Mouse (Mus musculus) 3T3-L1 (cell line): ENCODE measurements around the gene Jund.

ENCODE experiments used
- DNase-seq: peaks from one replicate; pipeline ENCODE4 v3.0.0-alpha.2; 2015; ENCODE audit warnings: low read depth, low spot score

Jund gene

GRCm38 (mm10) chr8:70674716-70675115 lies 24.0 kb upstream of the Jund start:
- DNase-seq, result no peak

DNA sequence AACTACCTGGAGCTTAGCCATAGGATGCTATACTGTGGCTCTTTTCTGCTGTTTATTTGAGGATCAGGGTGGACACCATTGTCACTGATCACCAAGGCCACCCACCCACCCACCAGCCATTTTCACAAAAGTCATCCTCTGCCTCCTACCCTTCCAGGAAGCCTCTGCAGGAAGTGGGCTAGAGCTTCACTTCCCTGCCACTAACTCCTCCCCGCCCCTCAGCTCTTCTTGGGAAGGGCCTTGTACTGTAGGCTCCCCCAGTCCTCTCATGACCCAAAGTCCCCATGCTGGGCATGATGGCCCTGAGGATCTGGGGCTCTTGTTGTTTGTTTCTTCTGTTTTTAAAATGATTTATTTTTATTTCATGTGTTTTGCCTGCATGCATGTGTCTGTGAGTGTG lies 23.4 kb upstream of the Jund start:
- no peak for DNase-seq

DNA sequence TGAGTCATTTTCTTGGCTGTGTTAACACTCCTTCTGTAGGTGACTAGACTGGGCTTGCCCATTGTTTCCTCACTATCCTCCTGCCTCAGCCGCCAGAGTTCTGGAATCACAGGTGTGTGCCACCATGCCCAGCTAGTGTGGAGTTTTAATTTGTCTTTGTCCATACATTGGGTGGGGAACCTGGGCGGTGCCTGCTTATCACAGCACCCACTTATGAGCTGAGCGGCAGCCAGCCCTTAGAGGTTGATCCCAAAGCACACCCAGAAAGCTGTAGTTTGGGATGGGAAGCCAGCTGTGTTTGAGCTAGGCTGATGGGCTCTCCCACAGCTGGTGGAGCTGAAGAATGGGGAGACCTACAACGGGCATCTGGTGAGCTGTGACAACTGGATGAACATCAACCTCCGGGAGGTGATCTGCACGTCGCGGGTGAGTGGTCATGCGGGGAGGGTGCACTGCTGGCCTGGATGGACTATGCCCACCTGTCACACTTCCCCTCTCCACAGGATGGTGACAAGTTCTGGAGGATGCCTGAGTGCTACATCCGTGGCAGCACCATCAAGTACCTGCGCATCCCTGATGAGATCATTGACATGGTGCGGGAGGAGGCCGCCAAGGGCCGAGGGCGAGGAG lies 21.2 kb upstream of the Jund start:
- DNase-seq, result no peak

GRCm38 (mm10) chr8:70678679-70679078 lies 20.1 kb upstream of the Jund start:
- DNase-seq, result no peak

- DNase-seq, result peak; percentile 55
Observed at GRCm38 (mm10) chr8:70679404-70679803, 19.3 kb upstream of the Jund start.

DNA sequence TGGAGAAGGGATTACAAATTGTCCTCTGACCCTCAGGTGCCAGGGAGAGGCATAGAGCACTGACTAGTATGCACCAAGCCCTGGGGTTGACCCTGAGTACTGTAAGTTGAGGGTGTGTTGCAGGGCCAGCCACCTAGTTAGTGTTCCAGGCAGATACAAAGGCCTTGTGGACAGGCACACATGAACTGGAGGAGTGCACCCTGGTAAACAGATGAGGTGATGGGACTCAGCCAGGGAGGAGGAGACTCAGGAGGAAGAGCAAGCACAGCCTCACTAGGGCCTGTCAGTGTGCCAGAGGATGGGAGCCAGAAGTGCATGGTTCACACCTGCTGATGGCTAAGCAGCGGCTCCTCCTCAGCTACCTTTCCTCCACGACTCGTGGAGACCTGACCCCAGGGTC lies 18.7 kb upstream of the Jund start:
- DNase-seq, result no peak

GRCm38 (mm10) chr8:70681410-70681809 lies 17.3 kb upstream of the Jund start:
- no peak for DNase-seq

DNA sequence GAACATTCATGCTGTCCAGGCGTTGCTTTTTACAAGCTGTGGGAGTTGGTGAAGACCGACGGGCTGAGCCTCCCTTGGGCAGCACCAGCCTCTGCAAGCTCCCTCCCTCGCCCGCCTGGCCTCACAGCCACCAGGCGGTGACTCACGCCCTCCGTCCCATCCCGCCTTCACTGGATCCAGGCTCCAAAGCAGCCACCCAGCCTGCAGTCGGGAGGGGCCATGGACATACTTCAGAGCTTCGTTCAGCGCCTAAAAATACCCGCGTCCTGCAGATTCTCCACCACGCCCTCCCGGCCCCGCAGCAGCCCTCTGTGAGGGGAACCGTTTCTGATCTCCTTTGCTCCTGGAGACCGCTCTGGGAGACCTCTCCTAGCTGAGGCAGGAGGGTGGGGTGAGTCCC lies 16.6 kb upstream of the Jund start:
- DNase-seq, result peak; percentile 89

- DNase-seq, result no peak
Observed at GRCm38 (mm10) chr8:70682692-70683091, 16.1 kb upstream of the Jund start.

- no peak for DNase-seq
Observed at GRCm38 (mm10) chr8:70684291-70684690, 14.5 kb upstream of the Jund start.

GRCm38 (mm10) chr8:70687576-70687975 lies 11.2 kb upstream of the Jund start:
- peak; percentile 76 for DNase-seq

DNA sequence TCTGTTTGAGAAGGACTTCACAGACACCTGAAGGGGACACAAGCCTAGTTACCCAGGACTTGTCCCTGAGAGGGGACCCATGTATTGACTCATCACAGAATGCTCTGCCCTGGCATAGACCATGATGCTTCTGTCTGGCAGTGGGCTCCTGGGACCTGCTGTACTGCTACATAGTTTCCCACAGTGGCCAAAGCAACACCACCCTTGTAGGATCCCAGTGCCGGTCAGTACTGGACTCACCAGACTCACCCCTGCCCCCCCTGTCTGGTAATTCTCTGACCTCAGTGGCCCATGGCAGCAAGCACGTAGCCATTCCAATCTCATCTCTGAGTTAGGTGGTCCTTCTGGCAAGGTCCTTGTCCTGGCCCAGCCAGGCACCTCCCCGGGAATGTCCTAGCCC lies 10.6 kb upstream of the Jund start:
- DNase-seq, result no peak

- DNase-seq, result peak; percentile 45
Observed at GRCm38 (mm10) chr8:70689892-70690390, 8.8 kb upstream of the Jund start.

- no peak for DNase-seq
Observed at GRCm38 (mm10) chr8:70691230-70691629, 7.5 kb upstream of the Jund start.

GRCm38 (mm10) chr8:70691727-70692231 lies 7.0 kb upstream of the Jund start:
- no peak for DNase-seq

GRCm38 (mm10) chr8:70693636-70694035 lies 5.1 kb upstream of the Jund start:
- DNase-seq, result no peak

- no peak for DNase-seq
Observed at GRCm38 (mm10) chr8:70695318-70696018, 3.3 kb upstream of the Jund start.

DNA sequence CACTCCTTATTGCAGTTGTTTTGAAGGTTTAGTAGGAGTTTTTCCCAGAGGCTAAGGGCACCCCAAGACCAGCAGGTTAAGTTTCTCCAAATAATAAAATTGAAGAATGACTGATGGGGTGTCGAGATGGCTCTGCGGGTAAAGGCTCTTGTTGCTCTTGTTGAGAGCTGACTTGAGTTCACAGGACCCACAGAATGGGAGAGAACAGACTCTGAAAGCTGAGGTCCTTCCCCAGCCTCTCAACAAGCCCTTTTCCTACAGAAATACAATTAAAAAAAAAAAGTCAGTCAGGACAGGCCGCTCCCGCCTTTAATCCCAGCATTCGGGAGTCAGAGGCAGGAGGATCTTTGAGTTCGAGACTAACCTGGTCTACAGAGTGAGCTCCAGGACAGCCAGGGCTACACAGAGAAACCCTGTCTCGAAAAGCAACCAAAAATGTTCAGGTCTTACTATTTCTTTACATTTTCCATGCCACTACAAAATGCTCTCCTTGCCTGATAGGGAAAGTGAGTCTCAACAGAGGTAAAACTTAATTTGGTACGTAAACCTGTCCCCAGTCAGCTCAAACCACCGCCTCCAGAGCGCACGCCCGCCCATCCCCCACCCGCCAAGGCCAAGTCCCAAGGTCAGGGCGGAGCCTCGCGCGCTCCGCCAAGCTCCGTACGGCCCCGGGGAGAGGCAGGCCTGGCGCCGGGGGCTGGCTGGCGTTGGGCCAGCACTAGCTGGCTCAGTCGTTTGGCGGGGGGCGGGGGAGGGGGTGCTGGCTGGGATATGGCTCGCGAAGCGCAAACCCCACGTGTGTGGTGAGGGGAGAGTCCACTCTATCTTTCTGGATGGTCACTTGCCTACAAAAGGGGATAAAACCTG lies 2.5 kb upstream of the Jund start:
- no peak for DNase-seq

DNA sequence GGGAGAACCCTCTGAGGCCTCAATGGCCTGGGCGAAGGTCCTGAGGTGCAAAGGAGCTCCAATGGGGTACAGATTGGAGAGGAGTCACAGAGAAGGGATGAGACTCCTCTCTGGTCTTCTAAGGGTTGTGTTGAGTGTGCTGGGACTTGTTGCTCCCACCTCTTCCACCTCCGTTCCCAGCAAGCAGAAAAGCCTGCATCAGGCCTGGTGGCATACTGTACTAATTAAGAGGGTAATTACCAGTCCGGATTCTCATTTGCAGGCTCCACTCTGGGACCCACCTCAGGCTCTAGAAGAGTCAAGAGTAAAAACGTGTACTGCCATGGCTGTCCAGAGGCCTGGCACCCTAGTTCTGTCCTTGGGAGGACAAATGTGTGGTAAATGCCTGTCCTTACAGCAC lies 1.8 kb upstream of the Jund start:
- DNase-seq, result no peak

DNA sequence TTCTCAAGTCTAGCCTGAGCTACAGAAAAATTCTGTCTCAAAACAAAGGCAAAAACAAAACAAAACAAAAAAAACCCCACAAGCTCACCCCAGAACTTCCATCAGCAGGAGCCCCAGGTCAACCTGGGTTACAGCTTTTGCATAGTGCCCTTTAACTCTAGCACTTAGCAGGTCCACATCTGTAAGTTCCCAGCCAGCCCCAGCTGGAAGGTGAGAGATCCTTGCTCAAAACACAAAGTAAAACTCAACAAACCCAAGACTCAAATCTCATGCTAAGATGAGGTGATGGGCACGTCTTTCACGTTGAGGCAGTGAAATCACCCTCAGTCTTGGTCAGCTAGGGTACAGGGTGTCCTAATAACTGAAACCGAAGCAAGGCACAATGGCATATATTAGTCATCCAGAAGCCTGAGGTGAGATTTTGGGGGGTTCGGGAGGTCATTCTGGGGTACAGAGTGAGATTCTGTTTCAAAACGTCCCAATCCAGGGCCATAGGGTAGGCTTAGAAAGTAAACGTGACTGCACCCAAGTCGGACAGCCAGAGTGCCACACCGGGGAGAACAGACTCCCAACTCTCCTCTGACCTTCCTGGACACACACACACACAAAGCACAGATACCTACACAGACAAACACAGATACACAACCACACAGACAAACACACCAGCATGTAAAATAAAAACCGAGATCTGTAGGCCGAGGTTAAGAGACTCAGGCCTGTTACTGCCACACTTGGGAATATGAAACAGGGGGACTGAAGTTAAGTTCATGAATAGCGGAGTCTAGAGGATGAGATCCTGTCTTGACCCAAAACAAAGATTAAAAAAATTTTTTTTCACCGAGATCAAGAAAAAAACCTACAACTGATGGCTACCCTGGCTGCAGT lies 1.1 kb upstream of the Jund start:
- no peak for DNase-seq
